Mouse (Mus musculus): ENCODE results near the gene Fam227a. TPM values are rescaled to one million over a fixed set of nuclear protein-coding genes. Genes with fewer than 3 reads are reported as not detected.

Gene Fam227a
- polyA plus RNA-seq, 1 experiment from 2014 or later: 0.85 TPM

DNA sequence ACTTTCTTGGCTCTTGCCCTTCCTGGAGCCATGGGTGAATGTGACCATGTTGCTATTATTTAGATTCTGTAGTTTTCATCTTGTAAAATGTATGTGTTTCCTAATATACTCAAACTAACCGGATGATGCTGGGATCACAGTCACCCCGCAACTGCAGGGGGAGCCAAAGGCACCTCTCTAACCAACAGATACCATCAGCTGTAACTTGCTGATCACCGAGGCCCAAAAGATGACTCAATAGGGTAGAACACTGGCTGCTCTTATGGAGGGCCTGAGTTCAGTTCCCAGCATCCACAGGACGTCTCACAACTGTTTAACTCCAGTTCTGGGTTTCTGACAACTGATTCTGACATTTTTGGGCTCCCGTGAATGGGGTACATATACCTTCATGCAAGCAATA lies 42.0 kb downstream of the Fam227a start:
- ATAC-seq (ENCODE audit: low read depth): no peak
- H3K36me3 ChIP-seq (ENCODE audit: control insufficient read depth, insufficient read depth, low read length): peaks cover 17% of the 10 kb centered on the region; the same call in 1 of the 2 replicates

DNA sequence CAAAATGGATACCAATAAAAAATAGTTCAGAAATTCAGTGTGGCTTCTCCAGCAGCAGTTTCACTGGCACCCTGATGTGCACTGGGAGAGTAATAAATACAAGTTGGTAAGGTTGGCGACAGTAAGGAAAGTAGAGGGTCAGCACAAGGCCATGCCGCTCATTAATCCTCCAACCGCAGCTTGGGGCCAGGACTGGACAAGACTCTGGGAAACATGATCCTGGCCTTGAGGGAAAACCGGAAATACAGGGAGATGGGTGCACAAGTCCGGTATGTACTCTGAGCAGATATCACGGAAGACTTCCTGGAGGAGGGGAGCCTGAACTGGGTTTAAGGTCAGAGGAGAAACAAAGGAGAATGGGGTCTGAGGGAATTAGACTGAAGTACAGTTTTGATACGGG lies 43.3 kb downstream of the Fam227a start:
- 75% methylated on average over 7 of the region's 7 CpGs for WGBS
- H3K9ac ChIP-seq (ENCODE audit: low read depth, low read length): no peak overlapping the region
- H3K4me1 ChIP-seq (ENCODE audit: control insufficient read depth, insufficient read depth, low read length): no peaks in the 10 kb centered on the region
- peaks cover 16% of the 10 kb centered on the region; the same call in 1 of the 2 replicates for H3K36me3 ChIP-seq (ENCODE audit: control insufficient read depth, insufficient read depth, low read length)
- DNase-seq (ENCODE audit: low spot score) (no peak), ATAC-seq (ENCODE audit: low read depth) (no peak)
- H3K27ac ChIP-seq (replicated peaks; ENCODE audit: low read depth, low read length): no peak overlapping the region
- H3K4me2 ChIP-seq (ENCODE audit: low read depth, low read length): no peak overlapping the region
- H3K27me3 ChIP-seq (replicated peaks; ENCODE audit: control insufficient read depth, insufficient read depth, low read length): no peaks in the 10 kb centered on the region
- H3K9me3 ChIP-seq (ENCODE audit: control insufficient read depth, low read length): no peaks in the 10 kb centered on the region
- no peak overlapping the region for H3K4me3 ChIP-seq (ENCODE audit: low read depth, low read length)

More for the DNA sequence above, 42.0 kb downstream of the Fam227a start:
- H3K9me3 ChIP-seq (ENCODE audit: control insufficient read depth, low read length): no peaks in the 10 kb centered on the region
- no peak overlapping the region for H3K27ac ChIP-seq (replicated peaks; ENCODE audit: low read depth, low read length)
- no peak overlapping the region for H3K9ac ChIP-seq (ENCODE audit: low read depth, low read length)
- 84% methylated on average over 5 of the region's 5 CpGs for WGBS
- no peaks in the 10 kb centered on the region for H3K4me1 ChIP-seq (ENCODE audit: control insufficient read depth, insufficient read depth, low read length)
- H3K27me3 ChIP-seq (replicated peaks; ENCODE audit: control insufficient read depth, insufficient read depth, low read length): no peaks in the 10 kb centered on the region
- no peak overlapping the region for H3K4me3 ChIP-seq (ENCODE audit: low read depth, low read length)
- no peak overlapping the region for H3K4me2 ChIP-seq (ENCODE audit: low read depth, low read length)
- DNase-seq (ENCODE audit: low spot score): no peak

DNA sequence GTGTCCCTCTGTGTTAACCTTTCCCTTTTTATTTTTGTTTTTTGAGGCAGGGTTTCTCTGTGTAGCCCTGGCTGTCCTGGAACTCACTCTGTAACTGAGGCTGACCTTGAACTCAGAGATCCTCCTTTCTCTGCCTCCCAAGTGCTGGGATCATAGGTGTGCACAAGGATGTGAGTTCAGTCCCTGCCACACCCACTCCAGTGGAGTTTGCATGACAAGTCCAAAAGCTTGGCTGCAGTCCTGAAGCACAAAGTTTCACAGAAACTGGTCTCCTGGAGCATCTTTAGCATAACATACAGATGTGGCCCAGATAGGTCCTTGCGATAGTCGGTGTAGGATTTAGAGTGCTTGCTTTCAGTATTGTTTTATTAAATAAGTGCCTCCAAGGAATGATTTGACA lies 49.5 kb downstream of the Fam227a start:
- DNase-seq (ENCODE audit: low spot score) (no peak), ATAC-seq (ENCODE audit: low read depth) (no peak)
- Histone ChIP-seq H3K4me1 (ENCODE audit: control insufficient read depth, insufficient read depth, low read length) (no peaks in the 10 kb centered on the region), H3K27ac (replicated peaks; ENCODE audit: low read depth, low read length) (no peak overlapping the region), H3K27me3 (replicated peaks; ENCODE audit: control insufficient read depth, insufficient read depth, low read length) (no peaks in the 10 kb centered on the region; the same call in 1 of the 2 replicates), H3K4me2 (ENCODE audit: low read depth, low read length) (no peak overlapping the region), H3K4me3 (ENCODE audit: low read depth, low read length) (no peak overlapping the region), H3K9ac (ENCODE audit: low read depth, low read length) (no peak overlapping the region), H3K9me3 (ENCODE audit: control insufficient read depth, low read length) (no peaks in the 10 kb centered on the region), H3K36me3 (ENCODE audit: control insufficient read depth, insufficient read depth, low read length) (peaks cover 8% of the 10 kb centered on the region; the same call in 1 of the 2 replicates)
- 98% methylated on average over 2 of the region's 2 CpGs for WGBS

DNA sequence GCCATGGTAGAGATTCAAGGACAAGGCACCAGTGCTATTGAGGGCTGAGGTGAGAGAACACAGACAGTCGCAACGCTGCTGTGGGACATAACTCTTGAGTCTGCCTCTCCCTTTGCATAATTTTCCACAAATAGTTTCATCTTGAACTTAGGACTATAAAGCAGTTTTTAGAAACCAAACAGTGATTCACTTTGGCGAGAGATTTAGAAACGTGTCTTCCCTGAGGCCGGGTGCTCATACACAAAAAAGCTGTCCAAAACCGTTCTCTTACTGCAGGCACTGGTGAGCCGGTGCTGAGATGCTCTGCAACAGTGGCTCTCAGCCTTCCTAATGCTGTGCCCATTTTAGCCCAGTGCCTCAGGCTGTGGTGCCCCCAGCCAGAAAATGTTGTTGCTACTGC lies 50.5 kb downstream of the Fam227a start:
- ATAC-seq (ENCODE audit: low read depth) (no peak), DNase-seq (ENCODE audit: low spot score) (no peak)
- WGBS: 75% methylated on average over 7 of the region's 7 CpGs
- Histone ChIP-seq H3K4me2 (ENCODE audit: low read depth, low read length) (no peak overlapping the region), H3K36me3 (ENCODE audit: control insufficient read depth, insufficient read depth, low read length) (peaks cover 2% of the 10 kb centered on the region; the same call in 1 of the 2 replicates), H3K27ac (replicated peaks; ENCODE audit: low read depth, low read length) (no peak overlapping the region), H3K4me1 (ENCODE audit: control insufficient read depth, insufficient read depth, low read length) (no peaks in the 10 kb centered on the region), H3K9me3 (ENCODE audit: control insufficient read depth, low read length) (no peaks in the 10 kb centered on the region), H3K9ac (ENCODE audit: low read depth, low read length) (no peak overlapping the region), H3K27me3 (replicated peaks; ENCODE audit: control insufficient read depth, insufficient read depth, low read length) (no peaks in the 10 kb centered on the region; the same call in 1 of the 2 replicates), H3K4me3 (ENCODE audit: low read depth, low read length) (no peak overlapping the region)

DNA sequence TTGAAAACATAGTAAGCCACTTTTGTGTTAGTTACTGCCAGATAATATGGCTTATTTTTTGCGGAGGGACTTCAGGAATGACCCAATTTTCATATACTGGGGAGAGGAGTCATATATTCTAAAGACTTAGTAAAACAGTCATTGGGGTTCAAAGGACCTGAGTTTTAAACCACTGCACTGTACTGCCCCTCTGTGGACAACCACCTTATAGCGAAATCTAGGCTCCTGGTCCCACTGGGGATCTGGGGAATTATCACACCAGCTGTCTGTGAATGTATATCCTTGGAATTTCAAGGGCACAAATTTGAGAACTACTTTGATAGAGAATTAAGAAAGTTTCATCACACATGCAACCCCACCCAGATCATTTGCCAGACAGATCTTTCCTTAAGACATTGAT lies 51.0 kb downstream of the Fam227a start:
- ATAC-seq (ENCODE audit: low read depth): no peak
- DNase-seq (ENCODE audit: low spot score): peak; percentile 14
- Histone ChIP-seq H3K27me3 (replicated peaks; ENCODE audit: control insufficient read depth, insufficient read depth, low read length) (no peaks in the 10 kb centered on the region; the same call in 1 of the 2 replicates), H3K4me1 (ENCODE audit: control insufficient read depth, insufficient read depth, low read length) (no peaks in the 10 kb centered on the region), H3K9ac (ENCODE audit: low read depth, low read length) (no peak overlapping the region), H3K9me3 (ENCODE audit: control insufficient read depth, low read length) (no peaks in the 10 kb centered on the region), H3K27ac (replicated peaks; ENCODE audit: low read depth, low read length) (no peak overlapping the region), H3K36me3 (ENCODE audit: control insufficient read depth, insufficient read depth, low read length) (no peaks in the 10 kb centered on the region), H3K4me2 (ENCODE audit: low read depth, low read length) (no peak overlapping the region), H3K4me3 (ENCODE audit: low read depth, low read length) (no peak overlapping the region)
- 59% methylated on average over 2 of the region's 2 CpGs for WGBS

DNA sequence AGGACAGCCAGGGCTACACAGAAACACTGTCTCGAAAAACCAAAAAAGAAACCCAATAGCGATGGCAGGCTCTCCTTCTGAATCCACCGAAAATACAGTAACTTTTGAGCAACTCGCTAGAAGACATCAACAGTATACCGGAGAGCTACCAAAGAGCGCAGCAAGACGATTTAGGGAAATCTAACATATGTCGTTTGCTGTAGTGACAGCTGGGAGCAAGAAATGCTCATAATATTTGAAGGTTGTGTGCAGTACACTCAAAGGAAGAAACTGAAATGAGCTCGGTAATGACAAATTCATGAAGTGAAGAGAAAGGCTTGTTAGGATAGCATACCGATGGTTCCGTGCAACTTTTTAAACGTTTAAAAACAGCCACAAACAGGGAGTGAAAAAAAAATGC lies 52.6 kb downstream of the Fam227a start:
- 86% methylated on average over 12 of the region's 12 CpGs for WGBS
- no peak for DNase-seq (ENCODE audit: low spot score)
- no peaks in the 10 kb centered on the region for H3K4me1 ChIP-seq (ENCODE audit: control insufficient read depth, insufficient read depth, low read length)
- no peaks in the 10 kb centered on the region for H3K9me3 ChIP-seq (ENCODE audit: control insufficient read depth, low read length)
- H3K36me3 ChIP-seq (ENCODE audit: control insufficient read depth, insufficient read depth, low read length): no peaks in the 10 kb centered on the region
- no peak for ATAC-seq (ENCODE audit: low read depth)
- H3K27me3 ChIP-seq (replicated peaks; ENCODE audit: control insufficient read depth, insufficient read depth, low read length): no peaks in the 10 kb centered on the region; the same call in 1 of the 2 replicates
- H3K4me3 ChIP-seq (ENCODE audit: low read depth, low read length): no peak overlapping the region
- H3K27ac ChIP-seq (replicated peaks; ENCODE audit: low read depth, low read length): no peak overlapping the region
- no peak overlapping the region for H3K4me2 ChIP-seq (ENCODE audit: low read depth, low read length)
- H3K9ac ChIP-seq (ENCODE audit: low read depth, low read length): no peak overlapping the region

DNA sequence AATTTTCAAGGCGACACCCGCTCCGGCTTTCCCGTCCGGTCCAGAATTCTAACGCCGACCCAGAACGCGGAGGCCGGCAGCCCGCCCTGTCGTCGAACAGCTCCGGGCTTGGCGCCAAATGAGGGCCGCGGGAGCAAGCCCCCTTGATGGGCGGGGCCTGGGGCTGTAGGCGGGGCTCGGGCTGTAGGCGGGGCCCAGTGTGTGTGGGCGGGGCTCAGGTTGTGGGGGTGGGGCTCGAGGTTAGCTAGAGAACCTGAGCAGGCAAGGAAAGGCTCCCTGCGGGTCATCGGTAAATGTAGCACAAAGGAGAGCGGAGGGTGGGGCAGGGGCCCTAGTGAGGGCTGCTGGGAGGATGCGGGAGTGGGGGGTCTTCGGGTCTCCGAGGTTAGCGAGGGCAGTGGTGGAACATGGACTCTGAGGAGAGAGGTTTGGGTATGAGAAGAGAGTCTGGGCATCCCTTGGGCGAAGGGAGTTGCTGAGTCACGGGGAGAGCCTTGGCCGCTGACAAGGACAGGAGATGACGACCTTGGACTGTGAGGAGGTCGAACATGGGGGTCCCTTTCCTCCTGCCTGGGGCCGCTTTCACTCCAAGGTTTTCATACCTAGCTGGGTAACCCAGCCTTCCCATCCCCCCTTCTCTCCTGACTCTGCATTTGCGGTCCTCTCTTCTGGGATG lies 53.6 kb downstream of the Fam227a start, which contains the start of gene Dmc1:
Gene Dmc1 (minus strand): TSS at position 120 of the 676 bp plus-strand sequence.
- ATAC-seq (ENCODE audit: low read depth): 0 out of 2 replicates have a peak, but pooled peaks have one; percentile 30
- WGBS: 13% methylated on average over 32 of the region's 37 CpGs

DNA sequence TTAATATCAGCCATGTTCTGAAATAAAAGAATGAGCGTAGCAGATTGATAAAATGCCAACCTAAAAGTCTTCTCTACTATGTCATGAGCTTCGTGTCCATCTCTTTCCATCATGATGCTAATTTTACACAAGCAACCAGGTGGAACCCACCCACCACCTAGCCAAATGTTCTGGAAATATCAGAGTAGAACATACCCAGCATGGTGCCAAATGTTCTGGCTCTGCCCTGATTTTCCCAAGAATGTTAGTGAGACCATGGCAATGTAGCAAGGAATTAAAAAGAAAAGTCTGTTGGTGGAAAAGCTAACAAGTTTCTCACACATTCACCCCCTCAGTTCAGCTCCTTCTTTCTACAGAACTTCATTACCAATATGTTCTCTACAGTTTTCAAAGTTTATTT lies 58.6 kb downstream of the Fam227a start:
- Histone ChIP-seq H3K36me3 (ENCODE audit: control insufficient read depth, insufficient read depth, low read length) (no peaks in the 10 kb centered on the region), H3K27me3 (replicated peaks; ENCODE audit: control insufficient read depth, insufficient read depth, low read length) (no peaks in the 10 kb centered on the region), H3K9ac (ENCODE audit: low read depth, low read length) (no peak overlapping the region), H3K9me3 (ENCODE audit: control insufficient read depth, low read length) (no peaks in the 10 kb centered on the region), H3K4me1 (ENCODE audit: control insufficient read depth, insufficient read depth, low read length) (no peaks in the 10 kb centered on the region), H3K27ac (replicated peaks; ENCODE audit: low read depth, low read length) (no peak overlapping the region), H3K4me2 (ENCODE audit: low read depth, low read length) (no peak overlapping the region), H3K4me3 (ENCODE audit: low read depth, low read length) (no peak overlapping the region)
- 78% methylated on average over 2 of the region's 2 CpGs for WGBS
- DNase-seq (ENCODE audit: low spot score) (no peak), ATAC-seq (ENCODE audit: low read depth) (no peak)

More for the DNA sequence above, 53.6 kb downstream of the Fam227a start, which contains the start of gene Dmc1:
- H3K9ac ChIP-seq (ENCODE audit: low read depth, low read length): peak within 1 kb of the TSS; percentile 54
- H3K9me3 ChIP-seq (ENCODE audit: control insufficient read depth, low read length): no peaks in the 10 kb centered on the region
- H3K36me3 ChIP-seq (ENCODE audit: control insufficient read depth, insufficient read depth, low read length): no peaks in the 10 kb centered on the region
- no peak within 1 kb of the TSS for H3K27ac ChIP-seq (replicated peaks; ENCODE audit: low read depth, low read length)
- peak within 1 kb of the TSS; percentile 53 for H3K4me2 ChIP-seq (ENCODE audit: low read depth, low read length)
- no peaks in the 10 kb centered on the region; the same call in 1 of the 2 replicates for H3K27me3 ChIP-seq (replicated peaks; ENCODE audit: control insufficient read depth, insufficient read depth, low read length)
- peak within 1 kb of the TSS; percentile 38 for H3K4me3 ChIP-seq (ENCODE audit: low read depth, low read length)
- peak; percentile 24 for DNase-seq (ENCODE audit: low spot score)
- no peaks in the 10 kb centered on the region for H3K4me1 ChIP-seq (ENCODE audit: control insufficient read depth, insufficient read depth, low read length)

DNA sequence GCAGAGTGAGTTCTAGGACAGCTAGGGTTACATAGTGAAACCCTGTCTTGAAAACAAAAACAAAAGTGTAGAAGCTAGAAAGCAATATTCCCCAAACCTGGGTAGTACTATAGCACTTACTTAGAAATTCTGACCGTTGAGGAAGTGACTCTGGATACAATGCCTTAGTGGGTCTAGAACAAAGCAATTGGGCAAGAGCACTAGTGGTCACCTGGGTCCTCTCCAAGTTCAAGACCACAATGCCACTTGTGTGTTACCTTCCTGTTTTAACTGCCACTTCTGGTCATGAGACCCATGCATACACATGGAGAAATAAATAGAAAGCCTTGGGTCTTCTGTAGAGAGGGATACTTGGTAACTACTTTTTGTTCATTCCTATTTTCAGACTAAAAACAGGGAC lies 60.0 kb downstream of the Fam227a start:
- no peak overlapping the region for H3K9ac ChIP-seq (ENCODE audit: low read depth, low read length)
- ATAC-seq (ENCODE audit: low read depth) (no peak), DNase-seq (ENCODE audit: low spot score) (no peak)
- no peak overlapping the region for H3K27ac ChIP-seq (replicated peaks; ENCODE audit: low read depth, low read length)
- no peaks in the 10 kb centered on the region for H3K27me3 ChIP-seq (replicated peaks; ENCODE audit: control insufficient read depth, insufficient read depth, low read length)
- H3K36me3 ChIP-seq (ENCODE audit: control insufficient read depth, insufficient read depth, low read length): no peaks in the 10 kb centered on the region
- no peak overlapping the region for H3K4me3 ChIP-seq (ENCODE audit: low read depth, low read length)
- WGBS: 81% methylated on average over 1 of the region's 1 CpGs
- H3K9me3 ChIP-seq (ENCODE audit: control insufficient read depth, low read length): no peaks in the 10 kb centered on the region
- no peaks in the 10 kb centered on the region for H3K4me1 ChIP-seq (ENCODE audit: control insufficient read depth, insufficient read depth, low read length)
- H3K4me2 ChIP-seq (ENCODE audit: low read depth, low read length): no peak overlapping the region

Measured in embryonic facial prominence, embryonic 14.5 days (tissue).